Mouse (Mus musculus) heart, postnatal 10 days (tissue): ENCODE measurements around the gene Gm20388. TPM values are rescaled to one million over a fixed set of nuclear protein-coding genes. Genes with fewer than 3 reads are reported as not detected.

Experiments
- DNase-seq, 2 experiments: peaks; one replicate each; pipeline ENCODE4 v3.0.0; 2021
- intact Hi-C: fragments of 180-260 bp; cut with DNase I; formaldehyde crosslinking; loops from one replicate; pipeline ENCODE4 v1.15.1; 2025
- total RNA-seq, 2 experiments: library from RNA; stranded (reverse); gene quantifications; 2 replicates each; pipeline ENCODE4 v1.2.3; 2021

The Gm20388 gene
- total RNA-seq, 2 experiments from 2014 or later, result 2.0 to 2.2 TPM

GRCm38 (mm10) chr8:122421376-122422070, 2510.9 kb downstream of the Gm20388 start, which contains the start of gene Il17c:
Gene Il17c (plus strand): TSS chr8:122422020.
- intact Hi-C loops, result no loop called here
- peak in 1 of 2 experiments; percentile 21 for DNase-seq

- intact Hi-C loops, result no loop called here
Measured at GRCm38 (mm10) chr8:122423217-122423616, 2512.6 kb downstream of the Gm20388 start.

GRCm38 (mm10) chr8:122423659-122424058, 2513.0 kb downstream of the Gm20388 start:
- intact Hi-C loops, result no loop called here
- peak; percentile 73 to 81 for DNase-seq

More at GRCm38 (mm10) chr8:122423217-122423616, 2512.6 kb downstream of the Gm20388 start:
- DNase-seq, result no peak

GRCm38 (mm10) chr8:122426145-122426544, 2515.5 kb downstream of the Gm20388 start:
- no peak for DNase-seq
- intact Hi-C loops, result no loop called here

- DNase-seq, result no peak
- intact Hi-C loops, result no loop called here
Measured at GRCm38 (mm10) chr8:122427607-122428006, 2517.0 kb downstream of the Gm20388 start.

GRCm38 (mm10) chr8:122428163-122428562, 2517.5 kb downstream of the Gm20388 start:
- intact Hi-C loops, result no loop called here
- no peak for DNase-seq

- DNase-seq, result no peak
- intact Hi-C loops, result no loop called here
Measured at GRCm38 (mm10) chr8:122430058-122430636, 2519.5 kb downstream of the Gm20388 start.

- DNase-seq, result no peak
- intact Hi-C loops, result no loop called here
Measured at GRCm38 (mm10) chr8:122430646-122431045, 2520.0 kb downstream of the Gm20388 start.

GRCm38 (mm10) chr8:122431694-122432442, 2521.2 kb downstream of the Gm20388 start:
- intact Hi-C loops, result no loop called here

GRCm38 (mm10) chr8:122432443-122433268, 2522.0 kb downstream of the Gm20388 start, which contains the start of gene Cyba:
Gene Cyba (minus strand): TSS chr8:122432930.
- peak; percentile 78 to 79 for DNase-seq
- intact Hi-C loops, result no loop called here

More at GRCm38 (mm10) chr8:122431694-122432442, 2521.2 kb downstream of the Gm20388 start:
- DNase-seq, result peak in 1 of 2 experiments; percentile 41

- no peak for DNase-seq
- intact Hi-C loops, result no loop called here
Measured at GRCm38 (mm10) chr8:122433269-122433905, 2522.7 kb downstream of the Gm20388 start.

- no peak for DNase-seq
- intact Hi-C loops, result no loop called here
Measured at GRCm38 (mm10) chr8:122435375-122435774, 2524.7 kb downstream of the Gm20388 start.

GRCm38 (mm10) chr8:122436146-122436545, 2525.5 kb downstream of the Gm20388 start:
- DNase-seq, result no peak
- intact Hi-C loops, result no loop called here

GRCm38 (mm10) chr8:122436586-122437125, 2526.0 kb downstream of the Gm20388 start:
- intact Hi-C loops, result no loop called here
- no peak for DNase-seq

GRCm38 (mm10) chr8:122437708-122438331, 2527.2 kb downstream of the Gm20388 start:
- no peak for DNase-seq
- intact Hi-C loops, result no loop called here

GRCm38 (mm10) chr8:122439336-122439735, 2528.7 kb downstream of the Gm20388 start:
- intact Hi-C loops, result no loop called here
- no peak for DNase-seq

GRCm38 (mm10) chr8:122441326-122441725, 2530.7 kb downstream of the Gm20388 start:
- intact Hi-C loops, result loop anchor here (10.0 kb wide), 1 partner anchor 167 kb away; no protein-coding TSS in a partner anchor
- no peak for DNase-seq

- intact Hi-C loops, result loop anchor here (10.0 kb wide), 1 partner anchor 168 kb away; no protein-coding TSS in a partner anchor
- no peak for DNase-seq
Measured at GRCm38 (mm10) chr8:122442356-122442755, 2531.7 kb downstream of the Gm20388 start.

GRCm38 (mm10) chr8:122442781-122443180, 2532.1 kb downstream of the Gm20388 start:
- DNase-seq, result no peak
- intact Hi-C loops, result loop anchor here (10.0 kb wide), 1 partner anchor 168 kb away; no protein-coding TSS in a partner anchor
